Mouse (Mus musculus) cortical plate, adult 2 months (tissue): ENCODE measurements at regions not wholly inside any gene's neighbourhood (a gene's known extent, or its start where the extent isn't known, plus 50 kb on each side); places are given as distances from the start of the nearest gene placed in this dataset.

ENCODE experiments used
- CTCF ChIP-seq: fragments of 200-500 bp; IDR thresholded peaks from 2 replicates; pipeline ENCODE4 v1.5.1; 2011; ENCODE audit warnings: mild to moderate bottlenecking, control low read depth, low read length; ENCODE audit not compliant: insufficient read depth; ENCODE audit errors: extremely low read depth
- POLR2A ChIP-seq: fragments of 200-500 bp; IDR thresholded peaks from 2 replicates; pipeline ENCODE4 v1.6.1; 2011; ENCODE audit warnings: mild to moderate bottlenecking, low read length, control low read depth; ENCODE audit not compliant: insufficient read depth; ENCODE audit errors: extremely low read depth

DNA sequence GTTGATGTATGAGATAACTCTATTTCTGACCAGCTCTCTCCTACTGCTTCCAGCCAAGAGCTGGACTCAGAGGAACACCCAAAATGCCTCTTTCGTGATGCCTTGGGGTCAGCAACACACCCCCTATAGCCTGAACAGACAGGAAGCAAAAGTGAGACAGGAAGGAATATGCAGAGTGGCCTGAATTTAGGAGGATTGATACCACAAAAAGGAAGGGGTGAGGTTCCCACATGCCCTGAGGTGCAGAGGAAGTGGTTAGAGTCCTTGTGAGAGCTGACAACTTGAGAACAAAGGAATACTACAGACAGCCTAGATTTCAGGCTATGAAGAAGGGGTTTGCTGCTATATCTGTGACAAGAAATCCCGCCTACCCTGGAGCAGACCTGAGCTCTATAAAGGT, 129.6 kb upstream of the Rps6ka3 start:
- TF ChIP-seq POLR2A = no peak
- no peak for TF ChIP-seq CTCF
